Mouse (Mus musculus) MEL (cell line): ENCODE results near the gene Ptgis.

Experiments used
- CTCF ChIP-seq, 3 experiments: IDR thresholded peaks in 2 of 3; conservative IDR thresholded peaks in 1 of 3; 2 replicates each; pipeline ENCODE4 v1.5.1; 2011 to 2012; ENCODE audit warnings: low read length in 3 of 3, low read depth in 2 of 3, mild to moderate bottlenecking in 2 of 3, improper control_type of control experiment in 1 of 3, inconsistent platforms in 1 of 3, mixed read lengths in 1 of 3, moderate library complexity in 1 of 3; ENCODE audit not compliant: control insufficient read depth in 1 of 3, insufficient read depth in 1 of 3, poor library complexity in 1 of 3, severe bottlenecking in 1 of 3
- EP300 ChIP-seq, 2 experiments: IDR thresholded peaks; 2 replicates each; pipeline ENCODE4 v1.6.1; 2011; ENCODE audit warnings: improper control_type of control experiment in 2 of 2, low read length in 2 of 2, low read depth in 1 of 2, mild to moderate bottlenecking in 1 of 2
- GATA1 ChIP-seq: IDR thresholded peaks from 2 replicates; pipeline ENCODE4 v1.6.1; 2011; ENCODE audit warnings: low read depth, low read length, improper control_type of control experiment
- POLR2A ChIP-seq, 2 experiments: IDR thresholded peaks; 2 replicates each; pipeline ENCODE4 v1.6.1; 2011 to 2012; ENCODE audit warnings: low read length in 2 of 2, mild to moderate bottlenecking in 2 of 2, control low read depth in 1 of 2, improper control_type of control experiment in 1 of 2, low read depth in 1 of 2, moderate library complexity in 1 of 2; ENCODE audit not compliant: control insufficient read depth in 1 of 2, insufficient read depth in 1 of 2, poor library complexity in 1 of 2
- SIN3A ChIP-seq: IDR thresholded peaks from 2 replicates; pipeline ENCODE4 v1.6.1; 2012; ENCODE audit warnings: low read length, improper control_type of control experiment, inconsistent platforms
- TAL1 ChIP-seq: IDR thresholded peaks from 2 replicates; pipeline ENCODE4 v1.6.1; 2012; ENCODE audit warnings: mild to moderate bottlenecking, inconsistent platforms, low read length, moderate library complexity, mixed read lengths
- USF1 ChIP-seq: IDR thresholded peaks from 2 replicates; pipeline ENCODE4 v1.6.1; 2014; ENCODE audit warnings: low read depth, mild to moderate bottlenecking, inconsistent platforms, low read length, improper control_type of control experiment, moderate library complexity

DNA sequence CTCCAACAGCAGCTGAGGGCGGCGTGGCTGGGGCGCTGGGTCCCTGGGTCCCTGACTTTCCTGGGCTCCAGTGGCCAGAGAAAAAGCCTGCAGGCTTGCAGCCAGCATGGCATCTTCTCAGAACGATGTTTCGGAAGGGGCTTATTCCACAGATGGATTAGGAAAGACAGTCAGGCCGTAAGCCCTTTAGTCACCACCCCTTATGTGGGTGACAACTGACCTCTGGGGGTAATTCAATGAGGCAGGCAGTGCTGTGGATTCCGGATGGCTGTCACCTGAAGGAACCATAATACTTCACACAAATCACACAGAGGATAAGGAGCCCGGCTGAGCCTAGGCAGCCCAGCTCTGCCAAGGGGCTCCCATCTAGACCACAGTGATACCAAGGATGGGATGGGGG, 59.3 kb downstream of the Ptgis start:
- TF ChIP-seq CTCF (IDR thresholded peaks at IDR 0.05 in 2 of 3, conservative IDR thresholded peaks at IDR 0.05 in 1 of 3; ENCODE audit: control insufficient read depth in 1 of 3, insufficient read depth in 1 of 3, low read depth in 2 of 3, low read length in 3 of 3, poor library complexity in 1 of 3, severe bottlenecking in 1 of 3) (no peak), SIN3A (no peak), EP300 (IDR thresholded peaks at IDR 0.05; ENCODE audit: low read depth in 1 of 2, low read length in 2 of 2) (no peak), USF1 (no peak), POLR2A (IDR thresholded peaks at IDR 0.05; ENCODE audit: control insufficient read depth in 1 of 2, insufficient read depth in 1 of 2, low read depth in 1 of 2, low read length in 2 of 2, poor library complexity in 1 of 2) (no peak), GATA1 (no peak), TAL1 (no peak)
